Mouse (Mus musculus): ENCODE measurements around the gene Mgat3.

DNA sequence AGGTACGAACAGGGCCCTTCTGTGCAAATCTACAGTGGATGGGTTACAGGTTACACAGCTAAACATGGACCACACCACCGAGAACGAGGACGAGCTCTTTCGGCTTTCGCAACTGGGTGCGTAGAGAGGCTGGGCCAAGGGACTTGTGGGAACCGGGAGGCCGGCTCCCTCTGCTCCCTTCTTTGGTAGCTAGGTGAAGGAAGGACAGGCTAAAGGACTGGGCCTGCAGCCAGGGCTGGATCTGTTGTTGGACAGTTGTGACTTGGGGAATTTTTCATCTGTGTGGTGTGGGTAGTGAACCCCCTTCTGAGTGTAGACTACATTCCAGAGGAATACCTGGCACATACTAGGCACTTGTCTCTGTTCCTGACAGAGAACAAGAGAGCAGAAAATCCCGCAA is 20.9 kb upstream of the Mgat3 start:
- TF ChIP-seq CTCF (IDR thresholded peaks at IDR 0.05; ENCODE audit: low read depth) (no peak), EP300 (IDR thresholded peaks at IDR 0.05; ENCODE audit: low read depth) (no peak)
